Comparison of ENCODE assay signal across 12 mouse cellular contexts in the genomic region with DNA sequence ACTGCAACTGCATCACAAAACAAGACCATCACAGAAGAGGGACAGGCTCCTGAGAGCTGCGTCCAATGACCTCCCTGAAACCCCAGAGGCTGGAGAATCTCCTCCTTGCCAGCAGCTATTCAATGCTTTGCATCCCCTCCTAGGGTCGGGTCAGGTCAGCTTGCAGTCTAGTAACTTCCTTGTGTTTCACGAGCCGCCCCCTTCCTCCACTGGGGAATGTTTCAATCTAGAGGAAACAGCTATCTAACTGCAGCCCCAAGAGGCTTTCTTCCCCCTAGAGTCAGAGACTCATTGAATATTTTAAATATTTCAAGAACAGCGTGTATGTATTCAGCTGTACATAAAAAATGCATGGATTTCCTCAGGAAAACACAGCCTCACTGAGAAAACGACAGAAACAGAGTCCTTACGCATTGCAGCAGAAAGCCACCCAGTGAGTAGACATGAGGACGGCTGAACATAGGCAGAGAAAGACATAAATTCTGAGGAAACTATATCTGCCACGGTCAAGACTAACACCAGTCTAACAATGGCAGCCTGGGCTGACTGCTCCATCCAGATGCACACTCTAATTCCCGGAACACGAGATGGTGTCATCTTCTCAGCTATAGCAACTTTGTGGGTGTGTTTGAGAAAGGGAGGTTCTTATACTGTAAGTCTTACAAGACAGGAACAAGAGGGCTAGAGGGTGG.
DNase-seq lines count a peak whose midpoint lies in the region; ATAC-seq and TF ChIP-seq lines count a peak whose summit lies in the region.
"Had no signal": no experiment of that assay in that cellular context is flagged by ENCODE, and none has a peak within 500 bp of the region (broad histone marks: within the 10 kb centered on the region; RNA-seq: fewer than 3 reads in every experiment).

No protein-coding gene starts in this region.

- no peak overlapping the region for H3K4me3 ChIP-seq in hindbrain, embryonic 10.5 days
- no peak overlapping the region for H3K4me3 ChIP-seq in hindbrain, embryonic 12.5 days
- no peak overlapping the region for H3K4me3 ChIP-seq in heart, embryonic 12.5 days
- no peak overlapping the region for H3K4me3 ChIP-seq in kidney, adult 2 months (ENCODE audit: insufficient read depth, low read depth, low read length)
- H3K4me3 ChIP-seq: lung, embryonic 15.5 days; myocyte had no signal

- H3K36me3 ChIP-seq in hindbrain, embryonic 10.5 days = no peaks in the 10 kb centered on the region
- H3K36me3 ChIP-seq in hindbrain, embryonic 12.5 days = no peaks in the 10 kb centered on the region
- H3K36me3 ChIP-seq in heart, embryonic 12.5 days = no peaks in the 10 kb centered on the region
- no peaks in the 10 kb centered on the region for H3K36me3 ChIP-seq in kidney, adult 2 months (ENCODE audit: control insufficient read depth, insufficient read depth, low read length)
- H3K36me3 ChIP-seq: lung, embryonic 15.5 days had no signal

- 55% methylated on average over 11 of the region's 11 CpGs for WGBS in hindbrain, embryonic 10.5 days
- WGBS in hindbrain, embryonic 12.5 days = 53% methylated on average over 11 of the region's 11 CpGs
- WGBS in heart, embryonic 12.5 days = 49% methylated on average over 11 of the region's 11 CpGs
- WGBS in kidney, adult 2 months = 35% methylated on average over 11 of the region's 11 CpGs

- no peak overlapping the region for H3K27ac ChIP-seq in hindbrain, embryonic 10.5 days
- no peak overlapping the region for H3K27ac ChIP-seq in hindbrain, embryonic 12.5 days
- H3K27ac ChIP-seq in heart, embryonic 12.5 days (ENCODE audit: poor library complexity, severe bottlenecking) = peak overlapping the region; percentile 49; the same call in 1 of the 2 replicates
- no peak overlapping the region for H3K27ac ChIP-seq in kidney, adult 2 months (ENCODE audit: insufficient read depth, low read depth, low read length)
- H3K27ac ChIP-seq: hindbrain, postnatal 0 days; lung, embryonic 15.5 days had no signal

- ATAC-seq in hindbrain, embryonic 12.5 days (ENCODE audit: low FRiP score) = no peak
- peak; percentile 64; the same call in 1 of the 2 replicates for ATAC-seq in heart, embryonic 12.5 days (ENCODE audit: insufficient number of reproducible peaks, low FRiP score)
- ATAC-seq: forebrain, postnatal 0 days; hindbrain, postnatal 0 days had no signal

- TF ChIP-seq POLR2A in kidney, adult 2 months (IDR thresholded peaks at IDR 0.05; ENCODE audit: low read depth, low read length) = no peak

- peak; percentile 14 for DNase-seq in hindbrain, embryonic 10.5 days (ENCODE audit: low spot score)
- DNase-seq in embryo, embryonic 10 days (ENCODE audit: low spot score) = peak; percentile 53
- peak; percentile 7 for DNase-seq in kidney, adult 2 months
- DNase-seq in urinary bladder, postnatal 25 days (ENCODE audit: low spot score) = no peak
- no peak for DNase-seq in right cerebral cortex, adult 2 months (ENCODE audit: low spot score in 2 of 2)
- no peak for DNase-seq in layer of hippocampus, adult 18-20 months (ENCODE audit: low spot score in 2 of 2)
- DNase-seq: forebrain, postnatal 0 days had no signal

- 0 out of 2 replicates have a peak, but pooled peaks cover 5% of the 10 kb centered on the region for H3K9me3 ChIP-seq in hindbrain, embryonic 10.5 days
- H3K9me3 ChIP-seq in hindbrain, embryonic 12.5 days (replicated peaks) = no peaks in the 10 kb centered on the region; the same call in 1 of the 2 replicates
- peaks cover 7% of the 10 kb centered on the region for H3K9me3 ChIP-seq in heart, embryonic 12.5 days (replicated peaks)
- H3K9me3 ChIP-seq: lung, embryonic 15.5 days had no signal

- H3K4me1 ChIP-seq in hindbrain, embryonic 10.5 days (replicated peaks) = peaks cover 12% of the 10 kb centered on the region
- H3K4me1 ChIP-seq in hindbrain, embryonic 12.5 days = peaks cover 2% of the 10 kb centered on the region; the same call in 1 of the 2 replicates
- H3K4me1 ChIP-seq in heart, embryonic 12.5 days (replicated peaks) = peaks cover 7% of the 10 kb centered on the region; the same call in 1 of the 2 replicates
- H3K4me1 ChIP-seq in kidney, adult 2 months (ENCODE audit: control insufficient read depth, insufficient read depth, low read length) = no peaks in the 10 kb centered on the region

- TF ChIP-seq CTCF in kidney, adult 2 months (conservative IDR thresholded peaks at IDR 0.05; ENCODE audit: insufficient read depth, insufficient read length, low read depth, low read length) = no peak

- H3K9ac ChIP-seq in hindbrain, embryonic 12.5 days = no peak overlapping the region
- H3K9ac ChIP-seq in heart, embryonic 12.5 days = no peak overlapping the region
- H3K9ac ChIP-seq: forebrain, postnatal 0 days; lung, embryonic 15.5 days had no signal

- no peak overlapping the region for H3K4me2 ChIP-seq in hindbrain, embryonic 12.5 days (replicated peaks)
- no peak overlapping the region for H3K4me2 ChIP-seq in heart, embryonic 12.5 days
- H3K4me2 ChIP-seq: lung, embryonic 15.5 days had no signal

- H3K27me3 ChIP-seq in hindbrain, embryonic 10.5 days (ENCODE audit: insufficient read depth, poor library complexity, severe bottlenecking) = no peaks in the 10 kb centered on the region
- H3K27me3 ChIP-seq in hindbrain, embryonic 12.5 days = no peaks in the 10 kb centered on the region
- H3K27me3 ChIP-seq in heart, embryonic 12.5 days (replicated peaks) = no peaks in the 10 kb centered on the region
- no peaks in the 10 kb centered on the region for H3K27me3 ChIP-seq in kidney, adult 2 months (replicated peaks; ENCODE audit: control insufficient read depth, insufficient read depth, low read length)
- H3K27me3 ChIP-seq: lung, embryonic 15.5 days had no signal

Comparison
In these comparisons a context has a peak if more than half of its experiments do, and no peak if none do; other contexts are left out.
1. DNase-seq: peak in hindbrain, embryonic 10.5 days (single experiment), embryo, embryonic 10 days (single experiment) and kidney, adult 2 months (single experiment); none in urinary bladder, postnatal 25 days (single experiment), right cerebral cortex, adult 2 months (0 of 2) and layer of hippocampus, adult 18-20 months (0 of 2).